Mouse (Mus musculus): ENCODE data around the gene Rpl28.

GRCm38 (mm10) chr7:4821690-4822089, 29.0 kb downstream of the Rpl28 start:
- no peak for TF ChIP-seq CTCF (IDR thresholded peaks at IDR 0.05; ENCODE audit: low read depth, low read length)
- no peak for TF ChIP-seq POLR2A (IDR thresholded peaks at IDR 0.05; ENCODE audit: extremely low read depth, insufficient read depth, low read length)
